Mouse (Mus musculus) liver, adult 2 months (tissue): ENCODE results near the gene Necap2.

Source experiments
- CTCF ChIP-seq: fragments of 200-500 bp; IDR thresholded peaks from 2 replicates; pipeline ENCODE4 v1.5.1; 2011; ENCODE audit warnings: low read depth, low read length, control low read depth
- POLR2A ChIP-seq: fragments of 200-500 bp; IDR thresholded peaks from 2 replicates; pipeline ENCODE4 v1.6.1; 2011; ENCODE audit warnings: low read length, control low read depth; ENCODE audit not compliant: insufficient read depth; ENCODE audit errors: extremely low read depth

DNA sequence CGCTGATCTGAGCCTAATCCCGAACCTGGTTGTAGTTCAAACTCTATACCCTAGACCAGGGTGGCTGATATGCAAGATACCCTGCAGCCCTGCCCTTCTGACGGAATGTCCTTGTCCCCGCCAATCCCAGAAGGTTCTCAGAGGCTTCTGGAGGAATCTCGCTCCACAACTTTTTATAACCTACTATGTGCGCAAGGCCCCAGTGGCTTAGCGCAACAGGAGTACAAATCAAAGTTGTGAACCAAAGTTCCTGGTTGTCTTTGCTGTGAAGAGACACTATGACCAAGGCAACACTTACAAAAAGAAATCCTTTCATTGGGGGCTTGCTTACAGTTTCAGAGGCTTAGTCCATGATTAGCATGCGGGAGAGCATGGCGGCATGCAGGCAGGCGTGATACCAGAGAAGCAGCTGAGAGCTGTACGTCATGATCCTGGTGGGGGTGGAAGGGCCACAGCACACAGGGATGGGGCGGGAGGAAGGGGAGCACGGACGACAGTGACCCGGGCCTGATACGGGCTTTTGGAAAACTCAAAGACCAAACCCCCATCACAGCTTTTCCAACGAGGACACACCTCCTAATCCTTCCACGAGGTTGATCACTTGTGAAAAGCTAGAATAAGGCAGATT, 467 bp upstream of the Necap2 start:
- no peak for TF ChIP-seq CTCF
- no peak for TF ChIP-seq POLR2A
